Mouse (Mus musculus): ENCODE data around the gene Txndc16.

GRCm38 (mm10) chr14:45172260-45172659 is 47.9 kb downstream of the Txndc16 start:
- no peak for TF ChIP-seq GATA1 (IDR thresholded peaks at IDR 0.05; ENCODE audit: borderline replicate concordance, low read length)
- no peak for TF ChIP-seq FLI1 (IDR thresholded peaks at IDR 0.05; ENCODE audit: low read length)
